Mouse (Mus musculus): ENCODE results near the gene Cyba. TPM values are rescaled to one million over a fixed set of nuclear protein-coding genes. Genes with fewer than 3 reads are reported as not detected.

Gene Cyba
- polyA plus RNA-seq, 1 experiment, result 133 TPM

DNA sequence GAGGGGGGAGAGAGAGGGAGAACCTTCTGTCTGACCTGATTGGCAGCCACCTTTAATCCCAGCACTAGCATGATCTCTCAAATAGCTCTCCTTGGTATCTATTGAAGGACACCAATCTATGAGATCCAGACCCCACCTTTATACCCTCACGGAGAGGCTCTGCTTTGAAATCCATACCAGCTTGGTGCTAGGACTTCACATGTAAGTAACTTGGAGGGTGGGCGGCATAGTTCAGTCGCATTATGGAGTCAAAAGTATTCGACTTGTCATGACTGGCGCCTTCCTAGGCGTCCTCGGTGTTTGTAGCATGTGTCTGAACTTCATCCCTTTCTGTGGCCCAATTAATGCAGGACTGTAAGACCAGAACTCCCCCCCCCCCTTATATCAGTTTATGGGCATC is 57.4 kb downstream of the Cyba start:
- no peak for TF ChIP-seq POLR2A (IDR thresholded peaks at IDR 0.05; ENCODE audit: low read depth, low read length)
- TF ChIP-seq CTCF (IDR thresholded peaks at IDR 0.05; ENCODE audit: borderline replicate concordance, insufficient read depth, low read length), result no peak
- Histone ChIP-seq H3K4me1 (ENCODE audit: control insufficient read depth, insufficient read depth, low read length) (peaks cover 8% of the 10 kb centered on the region), H3K27ac (ENCODE audit: insufficient read depth, low read length) (no peak overlapping the region), H3K4me3 (ENCODE audit: insufficient read depth, low read length) (peak overlapping the region; percentile 56; the same call in 1 of the 2 replicates)

Other genes with a start within 250 kb of the Cyba start
- gene Zfpm1, start 150.8 kb downstream of the Cyba start, polyA plus RNA-seq (2011; ENCODE audit: insufficient read length, low read depth, missing spikeins), result 10.3 and 12.6 TPM in 2 replicates
- gene Trhr2, start 72.2 kb downstream of the Cyba start, polyA plus RNA-seq (2011; ENCODE audit: insufficient read length, low read depth, missing spikeins), result not detected in 2 replicates
- 43.3 and 44.5 TPM in 2 replicates for gene Zc3h18, start 56.3 kb downstream of the Cyba start, polyA plus RNA-seq (2011; ENCODE audit: insufficient read length, low read depth, missing spikeins)
- gene Il17c, start 10.9 kb downstream of the Cyba start, polyA plus RNA-seq (2011; ENCODE audit: insufficient read length, low read depth, missing spikeins), result not detected in 2 replicates
- gene Mvd, start 10.5 kb upstream of the Cyba start, polyA plus RNA-seq (2011; ENCODE audit: insufficient read length, low read depth, missing spikeins), result 18.1 and 22.0 TPM in 2 replicates
- not detected in 2 replicates for gene Snai3, start 27.8 kb upstream of the Cyba start, polyA plus RNA-seq (2011; ENCODE audit: insufficient read length, low read depth, missing spikeins)
- 38.9 and 39.0 TPM in 2 replicates for gene Rnf166, start 43.1 kb upstream of the Cyba start, polyA plus RNA-seq (2011; ENCODE audit: insufficient read length, low read depth, missing spikeins)
- gene Ctu2, start 43.2 kb upstream of the Cyba start, polyA plus RNA-seq (2011; ENCODE audit: insufficient read length, low read depth, missing spikeins), result 36.0 and 37.2 TPM in 2 replicates
- 146 and 158 TPM in 2 replicates for gene Piezo1, start 118.4 kb upstream of the Cyba start, polyA plus RNA-seq (2011; ENCODE audit: insufficient read length, low read depth, missing spikeins)
- 11.8 and 15.9 TPM in 2 replicates for gene Cdt1, start 135.1 kb upstream of the Cyba start, polyA plus RNA-seq (2011; ENCODE audit: insufficient read length, low read depth, missing spikeins)
- gene Aprt, start 144.0 kb upstream of the Cyba start, polyA plus RNA-seq (2011; ENCODE audit: insufficient read length, low read depth, missing spikeins), result 140 and 214 TPM in 2 replicates
- 12.1 and 15.4 TPM in 2 replicates for gene Galns, start 178.5 kb upstream of the Cyba start, polyA plus RNA-seq (2011; ENCODE audit: insufficient read length, low read depth, missing spikeins)
- 44.2 and 45.8 TPM in 2 replicates for gene Trappc2l, start 178.7 kb upstream of the Cyba start, polyA plus RNA-seq (2011; ENCODE audit: insufficient read length, low read depth, missing spikeins)
- not detected in 2 replicates for gene Pabpn1l, start 189.8 kb upstream of the Cyba start, polyA plus RNA-seq (2011; ENCODE audit: insufficient read length, low read depth, missing spikeins)

All from embryonic fibroblast, embryonic 13.5 days (primary cell).